Mouse (Mus musculus) kidney, adult 11 months (tissue): ENCODE measurements at regions not wholly inside any gene's neighbourhood (a gene's known extent, or its start where the extent isn't known, plus 50 kb on each side); places are given as distances from the start of the nearest gene placed in this dataset.

Experiments used
- DNase-seq: peaks from one replicate; pipeline ENCODE4 v3.0.0; 2022

GRCm38 (mm10) chr16:21364885-21365284 is 58.0 kb upstream of the Vps8 start:
- DNase-seq: no peak

GRCm38 (mm10) chr16:21367449-21367848 is 55.5 kb upstream of the Vps8 start:
- no peak for DNase-seq

GRCm38 (mm10) chr16:21368821-21369220 is 54.1 kb upstream of the Vps8 start:
- no peak for DNase-seq

- DNase-seq: no peak
Measured at GRCm38 (mm10) chr16:21369569-21370512, 53.1 kb upstream of the Vps8 start.
